In the genomic region with DNA sequence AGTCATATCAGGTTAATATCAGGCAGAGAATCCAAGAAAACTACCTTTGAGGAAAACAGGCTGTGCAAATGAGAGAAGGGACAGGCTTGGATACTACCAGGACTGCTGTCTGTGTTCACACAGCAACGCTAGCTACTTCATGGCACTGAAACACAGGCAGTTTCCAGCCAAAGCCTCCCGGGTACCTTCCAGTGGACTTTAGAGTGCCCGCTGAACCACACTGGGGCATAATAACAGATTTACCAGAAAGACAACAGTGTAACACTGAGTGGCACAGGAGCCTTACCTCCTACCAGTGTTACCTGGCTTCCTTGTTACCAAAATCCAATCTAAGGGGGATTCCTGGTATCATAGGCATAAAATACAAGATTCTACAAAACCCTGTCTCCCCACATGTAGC, we compare ENCODE assay signal across 26 mouse cellular contexts. TPM values are rescaled to one million over a fixed set of nuclear protein-coding genes. Genes with fewer than 3 reads are reported as not detected.
A peak's percentile ranks its signal among the peaks of the same experiment; 100 is the strongest.
DNase-seq lines count a peak whose midpoint lies in the region; ATAC-seq and TF ChIP-seq lines count a peak whose summit lies in the region.
"Had no signal": no experiment of that assay in that cellular context is flagged by ENCODE, and none has a peak within 500 bp of the region (broad histone marks: within the 10 kb centered on the region; RNA-seq: fewer than 3 reads in every experiment).

No protein-coding gene starts in this region.

- ATAC-seq in forebrain, postnatal 0 days = no peak
- ATAC-seq in forebrain, embryonic 16.5 days = no peak
- ATAC-seq in midbrain, postnatal 0 days (ENCODE audit: low FRiP score) = no peak
- ATAC-seq: activated CD4-positive, CD25-positive, alpha-beta regulatory T cell, adult 4 months; Patski had no signal

- H3K4me3 ChIP-seq in forebrain, postnatal 0 days (ENCODE audit: low read depth, low read length) = no peak overlapping the region
- H3K4me3 ChIP-seq in forebrain, embryonic 16.5 days (replicated peaks; ENCODE audit: low read length) = no peak overlapping the region
- peak overlapping the region; percentile 48; the same call in 1 of the 2 replicates for H3K4me3 ChIP-seq in layer of hippocampus, adult 2 months
- H3K4me3 ChIP-seq in ES-Bruce4 (ENCODE audit: low read depth, low read length) = no peak overlapping the region
- no peak overlapping the region for H3K4me3 ChIP-seq in midbrain, postnatal 0 days (ENCODE audit: low read depth, low read length)
- H3K4me3 ChIP-seq: embryonic facial prominence, embryonic 13.5 days; forebrain, embryonic 12.5 days; heart, embryonic 15.5 days; hindbrain, embryonic 15.5 days had no signal

- no peaks in the 10 kb centered on the region for H3K36me3 ChIP-seq in forebrain, postnatal 0 days (ENCODE audit: insufficient read depth)
- no peaks in the 10 kb centered on the region for H3K36me3 ChIP-seq in forebrain, embryonic 16.5 days (ENCODE audit: control insufficient read depth, insufficient read depth)
- peaks cover 7% of the 10 kb centered on the region for H3K36me3 ChIP-seq in ES-Bruce4 (ENCODE audit: control insufficient read depth, insufficient read depth, low read length, poor library complexity, severe bottlenecking)
- no peaks in the 10 kb centered on the region for H3K36me3 ChIP-seq in midbrain, postnatal 0 days (ENCODE audit: insufficient read depth, low read length)
- H3K36me3 ChIP-seq: heart, embryonic 15.5 days; hindbrain, embryonic 15.5 days had no signal

- TF ChIP-seq POLR2A in ES-Bruce4 (IDR thresholded peaks at IDR 0.05; ENCODE audit: insufficient read depth, low read length) = no peak

- H3K9me3 ChIP-seq in forebrain, postnatal 0 days (ENCODE audit: low read length) = no peaks in the 10 kb centered on the region
- H3K9me3 ChIP-seq in forebrain, embryonic 16.5 days (ENCODE audit: control insufficient read depth, low read length) = no peaks in the 10 kb centered on the region
- no peaks in the 10 kb centered on the region for H3K9me3 ChIP-seq in ES-Bruce4 (replicated peaks; ENCODE audit: control insufficient read depth, insufficient read depth, low read length, poor library complexity, severe bottlenecking)
- no peaks in the 10 kb centered on the region for H3K9me3 ChIP-seq in midbrain, postnatal 0 days (ENCODE audit: low read length)
- H3K9me3 ChIP-seq: embryonic facial prominence, embryonic 13.5 days; forebrain, embryonic 12.5 days; heart, embryonic 15.5 days; hindbrain, embryonic 15.5 days had no signal

- no peak for DNase-seq in forebrain, postnatal 0 days
- DNase-seq in layer of hippocampus, adult 2 months (ENCODE audit: low spot score in 2 of 2) = no peak
- DNase-seq in layer of hippocampus, adult 18-20 months (ENCODE audit: low spot score in 2 of 2) = no peak
- no peak for DNase-seq in midbrain, postnatal 0 days (ENCODE audit: low spot score)
- no peak for DNase-seq in spleen, postnatal 14 days (ENCODE audit: low spot score in 2 of 2)
- DNase-seq: adrenal gland, adult 2 months; adrenal gland, postnatal 25 days; cerebellum, adult 18-20 months; cerebellum, adult 9-11 months; cerebellum, postnatal 36 days; gastrocnemius, postnatal 10 days; heart, adult 18-20 months; heart, postnatal 14 days had no signal

- peak overlapping the region; percentile 37; the same call in 1 of the 2 replicates for H3K27ac ChIP-seq in forebrain, postnatal 0 days (ENCODE audit: low read depth, low read length)
- H3K27ac ChIP-seq in forebrain, embryonic 16.5 days (ENCODE audit: low read length) = no peak overlapping the region
- H3K27ac ChIP-seq in layer of hippocampus, adult 2 months = no peak overlapping the region
- peak overlapping the region; percentile 28; the same call in 1 of the 2 replicates for H3K27ac ChIP-seq in ES-Bruce4 (ENCODE audit: insufficient read depth, low read length)
- peak overlapping the region; percentile 59; the same call in 1 of the 2 replicates for H3K27ac ChIP-seq in midbrain, postnatal 0 days (ENCODE audit: low read depth, low read length)
- H3K27ac ChIP-seq: embryonic facial prominence, embryonic 13.5 days; heart, embryonic 15.5 days had no signal

- TF ChIP-seq EP300 in ES-Bruce4 (IDR thresholded peaks at IDR 0.05; ENCODE audit: insufficient read depth, low read depth, low read length) = no peak

- 86% methylated on average over 3 of the region's 3 CpGs for WGBS in forebrain, postnatal 0 days
- 85% methylated on average over 3 of the region's 3 CpGs for WGBS in forebrain, embryonic 16.5 days
- WGBS in midbrain, postnatal 0 days = 82% methylated on average over 3 of the region's 3 CpGs

- no peaks in the 10 kb centered on the region for H3K27me3 ChIP-seq in forebrain, postnatal 0 days (ENCODE audit: insufficient read depth, low read length)
- no peaks in the 10 kb centered on the region for H3K27me3 ChIP-seq in forebrain, embryonic 16.5 days (replicated peaks; ENCODE audit: control insufficient read depth, insufficient read depth, low read length)
- no peaks in the 10 kb centered on the region for H3K27me3 ChIP-seq in ES-Bruce4 (ENCODE audit: control insufficient read depth, insufficient read depth, low read length, poor library complexity, severe bottlenecking)
- H3K27me3 ChIP-seq in midbrain, postnatal 0 days (ENCODE audit: insufficient read depth, low read length) = no peaks in the 10 kb centered on the region
- H3K27me3 ChIP-seq: embryonic facial prominence, embryonic 13.5 days; forebrain, embryonic 12.5 days; heart, embryonic 15.5 days; hindbrain, embryonic 15.5 days; Patski had no signal

- no peak overlapping the region for H3K4me2 ChIP-seq in forebrain, postnatal 0 days (ENCODE audit: low read depth)
- no peak overlapping the region for H3K4me2 ChIP-seq in forebrain, embryonic 16.5 days (ENCODE audit: low read length)
- no peak overlapping the region for H3K4me2 ChIP-seq in midbrain, postnatal 0 days (ENCODE audit: low read depth, low read length, poor library complexity, severe bottlenecking)
- H3K4me2 ChIP-seq: embryonic facial prominence, embryonic 13.5 days; forebrain, embryonic 12.5 days; heart, embryonic 11.5 days; heart, embryonic 15.5 days; hindbrain, embryonic 15.5 days had no signal

- H3K4me1 ChIP-seq in forebrain, postnatal 0 days (ENCODE audit: insufficient read depth) = peaks cover 13% of the 10 kb centered on the region
- H3K4me1 ChIP-seq in forebrain, embryonic 16.5 days (replicated peaks; ENCODE audit: control insufficient read depth, insufficient read depth, low read length) = peaks cover 22% of the 10 kb centered on the region
- peaks cover 5% of the 10 kb centered on the region for H3K4me1 ChIP-seq in ES-Bruce4 (ENCODE audit: control insufficient read depth, insufficient read depth, low read length)
- H3K4me1 ChIP-seq in midbrain, postnatal 0 days (ENCODE audit: insufficient read depth, low read length) = peaks cover 3% of the 10 kb centered on the region; the same call in 1 of the 2 replicates

- TF ChIP-seq CTCF in forebrain, postnatal 0 days (IDR thresholded peaks at IDR 0.05; ENCODE audit: low read depth) = no peak
- TF ChIP-seq CTCF in layer of hippocampus, adult 2 months (conservative IDR thresholded peaks at IDR 0.05) = no peak
- TF ChIP-seq CTCF in ES-Bruce4 (IDR thresholded peaks at IDR 0.05; ENCODE audit: low read depth, low read length) = no peak
- no peak for TF ChIP-seq CTCF in midbrain, postnatal 0 days (IDR thresholded peaks at IDR 0.05)

- H3K9ac ChIP-seq in forebrain, postnatal 0 days = no peak overlapping the region
- no peak overlapping the region for H3K9ac ChIP-seq in forebrain, embryonic 16.5 days (replicated peaks; ENCODE audit: low read depth, low read length)
- no peak overlapping the region for H3K9ac ChIP-seq in ES-Bruce4 (ENCODE audit: low read depth, poor library complexity, severe bottlenecking)
- no peak overlapping the region for H3K9ac ChIP-seq in midbrain, postnatal 0 days (replicated peaks; ENCODE audit: low read length, poor library complexity, severe bottlenecking)
- H3K9ac ChIP-seq: embryonic facial prominence, embryonic 13.5 days; heart, embryonic 15.5 days; hindbrain, embryonic 15.5 days had no signal

RNA-seq across cellular contexts. Expression of a gene that starts 31.9 kb away (rescaled TPM):
- total RNA-seq in forebrain, postnatal 0 days (2014; rRNA removed) = 36.2 and 53.1 TPM in 2 replicates
- polyA plus RNA-seq in forebrain, postnatal 0 days (2015; fragmentation: Nextera tagmentation; extraction: Ambion mirVana) = 46.9 and 47.3 TPM in 2 replicates
- polyA plus RNA-seq in forebrain, embryonic 16.5 days (2015; fragmentation: Nextera tagmentation; extraction: Ambion mirVana) = 55.1 and 57.4 TPM in 2 replicates
- total RNA-seq in layer of hippocampus, adult 2 months (2021) = 10 to 100 TPM; 22.7 to 28.1 TPM
- 10 to 100 TPM; 21.0 to 22.4 TPM for total RNA-seq in layer of hippocampus, adult 18-20 months (2021)
- 31.3 and 35.7 TPM in 2 replicates for polyA plus RNA-seq in ES-Bruce4 (2011; ENCODE audit: insufficient read depth, insufficient read length, low read depth, missing spikeins)
- 28.6 and 57.3 TPM in 2 replicates for total RNA-seq in midbrain, postnatal 0 days (2014; rRNA removed)
- polyA plus RNA-seq in midbrain, postnatal 0 days (2015; fragmentation: Nextera tagmentation; extraction: Ambion mirVana) = 45.3 and 52.2 TPM in 2 replicates

RNA-seq across cellular contexts. Expression of a gene that starts 46.3 kb away (rescaled TPM):
- not detected in 2 replicates for total RNA-seq in forebrain, postnatal 0 days (2014; rRNA removed)
- polyA plus RNA-seq in forebrain, postnatal 0 days (2015; fragmentation: Nextera tagmentation; extraction: Ambion mirVana) = not detected in 2 replicates
- polyA plus RNA-seq in forebrain, embryonic 16.5 days (2015; fragmentation: Nextera tagmentation; extraction: Ambion mirVana) = not detected in 2 replicates
- not detected for total RNA-seq in layer of hippocampus, adult 2 months (2021)
- not detected for total RNA-seq in layer of hippocampus, adult 18-20 months (2021)
- polyA plus RNA-seq in ES-Bruce4 (2011; ENCODE audit: insufficient read depth, insufficient read length, low read depth, missing spikeins) = not detected in 2 replicates
- not detected in 2 replicates for total RNA-seq in midbrain, postnatal 0 days (2014; rRNA removed)
- polyA plus RNA-seq in midbrain, postnatal 0 days (2015; fragmentation: Nextera tagmentation; extraction: Ambion mirVana) = not detected in 2 replicates
- total RNA-seq: adrenal gland, adult 2 months; adrenal gland, postnatal 25 days; gastrocnemius, postnatal 4 days; heart, adult 18-20 months; heart, postnatal 14 days; hematopoietic stem cell, adult 5-6 weeks had no signal
- polyA plus RNA-seq: activated CD4-positive, CD25-positive, alpha-beta regulatory T cell, adult 4 months; adrenal gland, adult 2 months; C2C12; embryonic facial prominence, embryonic 13.5 days; forebrain, embryonic 12.5 days; frontal cortex, adult 2 months; heart, embryonic 11.5 days; heart, embryonic 15.5 days; hindbrain, embryonic 15.5 days; Patski had no signal

Comparison
In these comparisons a context has a peak if more than half of its experiments do, and no peak if none do; other contexts are left out.
1. H3K27ac ChIP-seq: peak in forebrain, postnatal 0 days (single experiment), ES-Bruce4 (single experiment) and midbrain, postnatal 0 days (single experiment); none in forebrain, embryonic 16.5 days (single experiment) and layer of hippocampus, adult 2 months (single experiment).